Comparison of ENCODE assay signal across 17 mouse cellular contexts in genomic region chr10:71476471-71477080, GRCm38 (mm10).
DNase-seq lines count a peak whose midpoint lies in the region; ATAC-seq and TF ChIP-seq lines count a peak whose summit lies in the region.
"Had no signal": no experiment of that assay in that cellular context is flagged by ENCODE, and none has a peak within 500 bp of the region (broad histone marks: within the 10 kb centered on the region; RNA-seq: fewer than 3 reads in every experiment).

No protein-coding gene starts in this region.

- H3K9ac ChIP-seq in forebrain, embryonic 14.5 days (ENCODE audit: low read length): no peak overlapping the region
- H3K9ac ChIP-seq in liver, adult 2 months (ENCODE audit: low read depth, low read length): no peak overlapping the region
- H3K9ac ChIP-seq in hindbrain, postnatal 0 days (replicated peaks; ENCODE audit: low read length): no peak overlapping the region
- H3K9ac ChIP-seq: heart, embryonic 13.5 days; limb, embryonic 15.5 days; lung, embryonic 15.5 days had no signal

- no peak for TF ChIP-seq CTCF in liver, adult 2 months (IDR thresholded peaks at IDR 0.05; ENCODE audit: low read depth, low read length)
- TF ChIP-seq CTCF in cerebellum, adult 2 months (IDR thresholded peaks at IDR 0.05; ENCODE audit: borderline replicate concordance, insufficient read depth, low read depth, low read length): no peak
- no peak for TF ChIP-seq CTCF in hindbrain, postnatal 0 days (IDR thresholded peaks at IDR 0.05; ENCODE audit: low read depth)

- no peak for TF ChIP-seq POLR2A in liver, adult 2 months (IDR thresholded peaks at IDR 0.05; ENCODE audit: extremely low read depth, insufficient read depth, low read length)
- no peak for TF ChIP-seq POLR2A in cerebellum, adult 2 months (IDR thresholded peaks at IDR 0.05; ENCODE audit: borderline replicate concordance, insufficient read depth, low read length)

- peaks cover 14% of the 10 kb centered on the region for H3K4me1 ChIP-seq in forebrain, embryonic 14.5 days (ENCODE audit: control insufficient read depth, insufficient read depth, low read length)
- no peaks in the 10 kb centered on the region for H3K4me1 ChIP-seq in forebrain, embryonic 10.5 days
- no peaks in the 10 kb centered on the region for H3K4me1 ChIP-seq in liver, adult 2 months (ENCODE audit: control insufficient read depth, insufficient read depth, low read length)
- H3K4me1 ChIP-seq in cerebellum, adult 2 months (ENCODE audit: control insufficient read depth, insufficient read depth, low read length): peaks cover 10% of the 10 kb centered on the region
- H3K4me1 ChIP-seq in hindbrain, postnatal 0 days (ENCODE audit: insufficient read depth, low read length): peaks cover 4% of the 10 kb centered on the region; the same call in 1 of the 2 replicates
- H3K4me1 ChIP-seq: limb, embryonic 15.5 days; lung, embryonic 15.5 days had no signal

- peak; percentile 79 for ATAC-seq in forebrain, embryonic 14.5 days
- ATAC-seq in hindbrain, postnatal 0 days: peak; percentile 93
- no peak for ATAC-seq in frontal cortex, adult (ENCODE audit: low TSS enrichment)
- ATAC-seq: inflammation-experienced regulatory T-cells, adult 6 months had no signal

- no peak overlapping the region for H3K4me2 ChIP-seq in forebrain, embryonic 14.5 days (ENCODE audit: low read length)
- no peak overlapping the region for H3K4me2 ChIP-seq in hindbrain, postnatal 0 days (ENCODE audit: low read depth, low read length)
- H3K4me2 ChIP-seq: heart, embryonic 13.5 days; limb, embryonic 15.5 days; lung, embryonic 15.5 days had no signal

- no peaks in the 10 kb centered on the region for H3K9me3 ChIP-seq in forebrain, embryonic 14.5 days (replicated peaks; ENCODE audit: control insufficient read depth, low read length)
- no peaks in the 10 kb centered on the region for H3K9me3 ChIP-seq in forebrain, embryonic 10.5 days
- H3K9me3 ChIP-seq in hindbrain, postnatal 0 days (ENCODE audit: low read length): no peaks in the 10 kb centered on the region
- H3K9me3 ChIP-seq: heart, embryonic 13.5 days; limb, embryonic 15.5 days; lung, embryonic 15.5 days had no signal

- H3K79me2 ChIP-seq in liver, adult 2 months (ENCODE audit: control insufficient read depth, insufficient read depth, low read length): no peaks in the 10 kb centered on the region

- no peak overlapping the region for H3K4me3 ChIP-seq in forebrain, embryonic 14.5 days (ENCODE audit: low read depth, low read length)
- no peak overlapping the region for H3K4me3 ChIP-seq in forebrain, embryonic 10.5 days
- H3K4me3 ChIP-seq in liver, adult 2 months (ENCODE audit: insufficient read depth, low read depth, low read length): no peak overlapping the region
- no peak overlapping the region for H3K4me3 ChIP-seq in cerebellum, adult 2 months (replicated peaks; ENCODE audit: insufficient read depth, low read depth, low read length)
- H3K4me3 ChIP-seq in hindbrain, postnatal 0 days (ENCODE audit: low read length): no peak overlapping the region
- H3K4me3 ChIP-seq: erythroblast, embryonic 14.5 days; gastrocnemius, adult 2 months; heart, embryonic 13.5 days; limb, embryonic 15.5 days; lung, embryonic 15.5 days had no signal

- H3K27ac ChIP-seq in forebrain, embryonic 14.5 days (ENCODE audit: low read depth, low read length): no peak overlapping the region
- H3K27ac ChIP-seq in forebrain, embryonic 10.5 days: no peak overlapping the region
- H3K27ac ChIP-seq in liver, adult 2 months (replicated peaks; ENCODE audit: insufficient read depth, low read depth, low read length): no peak overlapping the region
- H3K27ac ChIP-seq in cerebellum, adult 2 months (ENCODE audit: insufficient read depth, low read length): no peak overlapping the region
- peak overlapping the region; percentile 33; the same call in 1 of the 2 replicates for H3K27ac ChIP-seq in hindbrain, postnatal 0 days
- H3K27ac ChIP-seq: gastrocnemius, adult 2 months; heart, embryonic 13.5 days; limb, embryonic 15.5 days; lung, embryonic 15.5 days had no signal

- H3K27me3 ChIP-seq in forebrain, embryonic 14.5 days (replicated peaks; ENCODE audit: control insufficient read depth, insufficient read depth, low read length): no peaks in the 10 kb centered on the region
- no peaks in the 10 kb centered on the region for H3K27me3 ChIP-seq in forebrain, embryonic 10.5 days (ENCODE audit: poor library complexity, severe bottlenecking)
- H3K27me3 ChIP-seq in liver, adult 2 months (ENCODE audit: control insufficient read depth, insufficient read depth, low read length): no peaks in the 10 kb centered on the region
- H3K27me3 ChIP-seq in cerebellum, adult 2 months (ENCODE audit: control insufficient read depth, insufficient read depth, low read length): no peaks in the 10 kb centered on the region; the same call in 1 of the 2 replicates
- H3K27me3 ChIP-seq in hindbrain, postnatal 0 days (ENCODE audit: insufficient read depth, low read length): no peaks in the 10 kb centered on the region
- H3K27me3 ChIP-seq: heart, embryonic 13.5 days; lung, embryonic 15.5 days had no signal

- WGBS in forebrain, embryonic 14.5 days: 54% methylated on average over 8 of the region's 8 CpGs
- WGBS in forebrain, embryonic 10.5 days: 88% methylated on average over 8 of the region's 8 CpGs
- 59% methylated on average over 8 of the region's 8 CpGs for WGBS in liver, adult 2 months
- 7% methylated on average over 8 of the region's 8 CpGs for WGBS in cerebellum, adult 2 months
- 36% methylated on average over 8 of the region's 8 CpGs for WGBS in hindbrain, postnatal 0 days

- DNase-seq in forebrain, embryonic 14.5 days (ENCODE audit: low spot score): peak; percentile 76
- no peak for DNase-seq in forebrain, embryonic 10.5 days (ENCODE audit: extremely low spot score, low spot score)
- DNase-seq in liver, adult 2 months (ENCODE audit: extremely low read depth, low read depth, low spot score): peak; percentile 30
- DNase-seq in liver: no peak
- peak; percentile 74 to 90 for DNase-seq in cerebellum, adult 2 months
- DNase-seq in hindbrain, postnatal 0 days (ENCODE audit: low spot score): peak; percentile 76
- no peak for DNase-seq in lung, postnatal 36 days
- DNase-seq: adrenal gland, postnatal 25 days; gastrocnemius, adult 2 months; kidney, postnatal 14 days; thymus, adult 2 months had no signal

- no peaks in the 10 kb centered on the region for H3K36me3 ChIP-seq in forebrain, embryonic 14.5 days (ENCODE audit: control insufficient read depth, insufficient read depth, low read length)
- H3K36me3 ChIP-seq in forebrain, embryonic 10.5 days (replicated peaks): no peaks in the 10 kb centered on the region
- H3K36me3 ChIP-seq in liver, adult 2 months (ENCODE audit: control insufficient read depth, insufficient read depth, low read length): no peaks in the 10 kb centered on the region
- no peaks in the 10 kb centered on the region for H3K36me3 ChIP-seq in hindbrain, postnatal 0 days (ENCODE audit: insufficient read depth, low read length)
- H3K36me3 ChIP-seq: heart, embryonic 13.5 days; limb, embryonic 15.5 days; lung, embryonic 15.5 days had no signal

Comparison
In these comparisons a context has a peak if more than half of its experiments do, and no peak if none do; other contexts are left out.
1. DNase-seq: peak in forebrain, embryonic 14.5 days (single experiment), liver, adult 2 months (single experiment), cerebellum, adult 2 months (2 of 2) and hindbrain, postnatal 0 days (single experiment); none in forebrain, embryonic 10.5 days (single experiment), liver (single experiment) and lung, postnatal 36 days (single experiment).